Mouse (Mus musculus) heart, postnatal 0 days (tissue): ENCODE measurements around the gene Gtf2i.

ENCODE experiments used
- CTCF ChIP-seq: IDR thresholded peaks from 2 replicates; pipeline ENCODE4 v1.5.1; 2016; ENCODE audit warnings: antibody characterized with exemption, control low read depth, low read depth
- EP300 ChIP-seq: IDR thresholded peaks from 2 replicates; pipeline ENCODE4 v1.6.1; 2016; ENCODE audit warnings: antibody characterized with exemption, low read depth

- TF ChIP-seq EP300 (no peak), CTCF (no peak)
Observed at GRCm38 (mm10) chr5:134277109-134277508, 37.5 kb downstream of the Gtf2i start.
